Mouse (Mus musculus) gastrocnemius, adult 8-10 months (tissue): ENCODE measurements around the gene Rp9. TPM values are rescaled to one million over a fixed set of nuclear protein-coding genes. Genes with fewer than 3 reads are reported as not detected.

Experiments
- DNase-seq, 2 experiments: peaks; one replicate each; pipeline ENCODE4 v3.0.0; 2022; ENCODE audit warnings: low spot score in 2 of 2
- total RNA-seq, 4 experiments: library from RNA; stranded (reverse); gene quantifications; 2 replicates each; pipeline ENCODE4 v1.2.4; 2022

Gene Rp9
- total RNA-seq, 4 experiments from 2014 or later = 34.1 to 41.6 (median 37.8) TPM

DNA sequence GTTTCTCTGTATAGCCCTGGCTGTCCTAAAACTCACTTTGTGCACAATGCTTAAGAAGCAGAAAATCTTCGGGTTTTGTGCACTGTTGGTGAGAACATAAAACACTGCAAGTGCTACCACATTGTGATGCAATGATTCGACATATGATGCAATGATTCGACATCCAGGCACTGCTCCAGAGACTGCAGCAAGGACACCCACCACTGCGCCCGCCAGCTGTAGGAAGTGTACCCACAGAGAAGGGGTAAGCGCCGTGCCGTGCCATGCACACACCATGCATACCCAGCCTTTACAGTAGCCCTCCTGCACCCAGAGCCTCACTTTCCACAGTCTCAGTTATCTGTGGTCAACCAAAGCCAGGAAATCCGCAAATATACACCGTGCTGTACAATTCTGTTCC lies 102.9 kb downstream of the Rp9 start:
- no peak for DNase-seq

GRCm38 (mm10) chr9:22366221-22366620 lies 103.3 kb downstream of the Rp9 start:
- DNase-seq = no peak

Other genes starting within 250 kb of the Rp9 start
- gene Zfp809, start 244.0 kb downstream of the Rp9 start, total RNA-seq = 1 to 10 TPM; 4.7 to 7.5 (median 6.8) TPM
- not detected for gene Zfp599, start 209.8 kb downstream of the Rp9 start, total RNA-seq
- under 1 TPM; 0.29 to 0.56 (median 0.43) TPM for gene Zfp810, start 162.1 kb downstream of the Rp9 start, total RNA-seq
- 1 to 10 TPM in 3 of 4 experiments, under 1 TPM in 1; 0.97 to 2.0 (median 1.7) TPM for gene Anln, start 80.6 kb downstream of the Rp9 start, total RNA-seq
- gene 9530077C05Rik, start 58.2 kb downstream of the Rp9 start, total RNA-seq = under 1 TPM; 0.15 to 0.32 (median 0.19) TPM
- gene Gm17545, start 15.5 kb downstream of the Rp9 start, total RNA-seq = not detected
- gene Bbs9, start 6.0 kb upstream of the Rp9 start, total RNA-seq = 1 to 10 TPM; 8.7 to 10.0 (median 9.5) TPM